Mouse (Mus musculus) adrenal gland, postnatal 10 days (tissue): Measurements from ENCODE around the gene Srrm2. TPM values are rescaled to one million over a fixed set of nuclear protein-coding genes. Genes with fewer than 3 reads are reported as not detected.

ENCODE experiments used
- DNase-seq: peaks from one replicate; pipeline ENCODE4 v3.0.0; 2021; ENCODE audit warnings: mixed read lengths
- long read RNA-seq, 2 experiments: library from polyadenylated mRNA; stranded (forward); transcript quantifications; one replicate each; pipeline ENCODE4 v2.0.0; 2021
- total RNA-seq, 2 experiments: library from RNA; stranded (reverse); gene quantifications; 2 replicates each; pipeline ENCODE4 v1.2.3; 2021

Srrm2 gene
- total RNA-seq, result 100 to 1,000 TPM; 365 to 601 TPM
- long read RNA-seq, experiment 1, partial matches to known transcripts, result 104 of 114 reads
- long read RNA-seq, experiment 1, other reads (novel, unspliced or antisense), result 7 of 114 reads
- long read RNA-seq, experiment 2, partial matches to known transcripts, result 1 of 8 reads
- long read RNA-seq, experiment 2, other reads (novel, unspliced or antisense), result 7 of 8 reads

DNA sequence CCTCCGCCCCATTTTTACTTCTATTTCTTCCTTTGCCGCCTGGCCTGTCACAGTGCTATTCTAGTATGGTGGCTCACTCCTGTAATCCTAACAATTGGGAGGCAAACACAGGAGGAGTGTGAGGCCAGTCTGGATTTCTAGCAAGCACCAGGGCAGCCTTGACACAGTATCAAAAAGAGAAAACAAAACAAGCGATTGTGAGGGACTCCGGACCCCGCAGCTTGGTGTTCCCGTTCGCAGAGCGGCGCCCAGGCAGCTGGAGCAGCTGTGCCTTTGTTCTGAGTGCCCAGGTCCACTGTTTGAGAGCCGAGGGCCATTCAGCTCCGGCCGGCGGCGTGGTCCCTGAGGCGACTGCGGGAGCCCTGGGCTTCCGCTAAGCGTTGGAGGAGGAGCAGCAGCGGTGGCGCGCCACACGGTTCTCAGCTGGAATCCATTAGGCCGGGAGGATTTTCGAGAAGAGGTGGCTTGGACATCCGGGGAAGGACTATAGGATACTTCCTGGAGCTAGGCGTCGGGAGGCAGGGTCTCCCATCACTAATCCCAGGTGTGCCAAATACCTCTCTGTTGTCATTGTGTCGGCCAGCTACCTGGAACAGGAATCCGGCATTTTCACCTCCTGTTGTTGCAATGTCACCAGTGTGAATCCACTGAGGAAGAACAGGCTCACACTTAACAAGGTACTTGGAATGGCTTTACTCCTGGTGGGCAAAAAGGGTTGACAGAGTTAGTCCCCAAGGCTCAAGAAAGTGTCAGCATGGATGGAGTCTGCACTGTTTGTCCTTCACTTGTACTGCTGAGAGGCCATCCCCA is at the start of gene Srrm2:
Gene Srrm2 (plus strand): TSS at position 264 of the 810 bp plus-strand sequence.
- DNase-seq, result peak; percentile 80

DNA sequence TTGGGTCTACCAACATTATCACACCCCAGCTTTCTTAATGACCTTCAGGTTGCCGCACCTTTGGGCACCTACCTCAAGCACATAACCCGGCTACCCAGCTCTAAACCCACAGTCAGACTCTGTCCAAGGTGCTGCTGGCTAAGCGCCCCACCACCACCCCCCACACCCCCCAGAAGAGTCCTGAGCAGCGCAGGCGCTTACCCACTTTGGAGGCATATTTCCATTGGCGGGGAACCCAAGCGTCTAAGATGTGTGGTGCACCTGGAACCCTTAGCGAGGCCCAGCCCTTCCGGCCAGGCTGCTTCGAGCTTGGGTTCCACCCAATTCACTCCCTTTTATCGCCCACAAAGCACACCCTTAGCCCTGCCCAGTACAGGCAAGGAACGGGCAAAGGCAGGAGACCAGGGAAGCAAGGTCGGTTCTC is 49.7 kb upstream of the Srrm2 start, which contains the start of gene Paqr4:
Gene Paqr4 (minus strand): TSS at position 270 of the 424 bp plus-strand sequence.
- no peak for DNase-seq

DNA sequence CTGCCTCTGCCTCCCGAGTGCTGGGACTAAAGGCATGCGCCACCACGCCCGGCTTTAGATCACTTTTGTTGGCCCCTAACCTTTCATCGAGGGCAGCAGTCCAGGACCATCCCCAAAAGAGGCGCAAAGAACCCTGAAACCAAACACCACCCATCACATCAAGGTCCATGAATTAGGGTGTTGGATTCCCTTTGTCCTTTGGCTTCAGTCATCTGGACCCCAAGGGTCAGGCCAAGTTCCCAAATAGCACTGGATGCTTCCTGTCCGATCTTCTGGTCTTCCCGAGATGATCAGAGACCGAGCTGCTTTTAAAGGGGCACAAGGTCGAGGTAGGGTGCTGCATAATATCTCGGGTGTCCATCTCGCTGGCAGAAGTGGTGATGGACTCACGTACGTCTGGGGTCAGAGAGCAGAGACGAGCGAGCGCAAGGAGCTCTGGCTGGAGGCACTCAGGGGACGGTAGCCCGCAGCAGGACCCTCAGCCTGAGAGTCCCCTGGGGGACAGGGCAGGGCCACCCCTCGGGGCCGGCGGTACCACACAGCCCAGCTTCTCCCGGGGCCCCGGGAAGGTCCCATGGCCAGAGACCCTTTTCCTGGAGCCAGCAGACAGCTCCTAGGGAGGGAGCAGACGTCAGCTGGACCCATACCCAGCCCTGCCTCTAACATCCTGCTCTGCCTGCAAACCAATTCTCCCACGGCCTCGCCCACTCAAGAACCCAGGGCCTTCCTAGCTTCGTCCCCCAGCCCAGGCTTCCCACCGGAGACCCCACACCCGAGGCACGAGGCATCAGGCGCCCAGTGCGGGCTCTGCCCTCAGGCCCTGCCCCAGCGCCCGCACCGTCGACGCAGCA is 48.7 kb upstream of the Srrm2 start:
- DNase-seq, result no peak

DNA sequence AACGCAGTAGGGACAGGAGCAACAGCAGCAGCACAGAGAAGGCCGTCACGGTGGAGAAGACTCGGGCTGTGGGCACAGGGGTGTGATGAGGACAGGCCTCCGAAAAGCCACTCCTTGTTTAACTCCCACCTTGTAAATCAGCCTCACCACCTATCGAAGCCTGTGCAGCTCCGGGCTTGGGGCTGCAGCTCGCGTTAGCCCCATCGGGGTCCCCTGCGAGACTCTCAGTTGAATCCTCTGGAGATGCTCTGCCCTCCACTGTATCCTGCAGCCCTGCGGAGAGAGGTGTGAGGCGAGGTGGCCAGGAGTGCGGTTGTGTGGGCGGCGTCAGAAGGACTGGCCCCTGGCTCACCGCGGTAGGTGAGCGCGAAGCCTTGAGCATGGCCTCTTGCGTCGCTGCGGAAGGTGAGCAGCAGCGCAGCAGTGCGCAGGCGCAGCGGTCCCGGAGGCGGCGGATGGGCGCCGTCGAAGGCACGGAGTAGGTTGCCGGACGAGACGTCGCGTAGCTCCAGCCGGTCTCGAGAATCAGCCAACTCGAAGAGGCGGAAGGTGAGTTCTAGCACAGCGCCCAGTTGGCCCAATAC is 48.0 kb upstream of the Srrm2 start:
- no peak for DNase-seq

DNA sequence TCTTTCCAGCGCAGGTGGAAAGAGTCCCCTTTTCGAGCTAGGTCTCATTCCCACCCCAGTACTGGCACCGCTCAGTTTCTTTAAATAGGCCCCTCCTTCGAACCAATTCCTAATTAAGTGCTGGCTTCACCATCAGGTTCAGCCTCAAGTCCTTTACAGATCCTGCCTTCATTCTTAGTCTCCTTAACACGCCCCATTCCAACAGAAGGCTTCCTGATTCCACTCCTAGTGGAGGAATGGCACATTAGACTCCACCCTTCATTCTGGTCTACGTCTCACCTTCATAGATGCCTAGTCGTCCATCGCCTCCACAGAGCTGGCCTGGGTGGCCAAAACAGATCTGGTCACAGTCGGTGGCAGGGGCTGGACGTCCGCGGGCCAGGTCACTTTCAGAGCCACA is 47.4 kb upstream of the Srrm2 start:
- no peak for DNase-seq

DNA sequence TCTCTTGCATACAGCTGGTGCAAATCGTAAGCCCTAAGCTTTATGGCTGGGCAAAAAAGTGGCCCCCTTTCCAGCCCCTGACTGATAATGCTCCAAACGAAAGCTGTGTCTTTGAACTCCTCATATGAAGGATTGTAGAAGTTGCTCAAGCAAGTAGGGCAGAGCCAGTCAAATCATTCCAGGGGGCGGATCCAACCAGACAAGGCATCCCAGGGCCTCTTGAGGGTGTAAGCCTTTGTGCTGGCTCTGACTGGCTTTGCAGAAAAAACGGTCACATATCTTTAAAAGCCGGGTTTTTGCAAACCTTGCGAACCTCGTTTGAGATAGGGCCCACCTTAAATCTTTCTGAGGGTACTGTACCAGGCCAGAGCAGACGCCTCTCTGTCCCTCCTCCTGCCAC is 46.3 kb upstream of the Srrm2 start:
- no peak for DNase-seq

DNA sequence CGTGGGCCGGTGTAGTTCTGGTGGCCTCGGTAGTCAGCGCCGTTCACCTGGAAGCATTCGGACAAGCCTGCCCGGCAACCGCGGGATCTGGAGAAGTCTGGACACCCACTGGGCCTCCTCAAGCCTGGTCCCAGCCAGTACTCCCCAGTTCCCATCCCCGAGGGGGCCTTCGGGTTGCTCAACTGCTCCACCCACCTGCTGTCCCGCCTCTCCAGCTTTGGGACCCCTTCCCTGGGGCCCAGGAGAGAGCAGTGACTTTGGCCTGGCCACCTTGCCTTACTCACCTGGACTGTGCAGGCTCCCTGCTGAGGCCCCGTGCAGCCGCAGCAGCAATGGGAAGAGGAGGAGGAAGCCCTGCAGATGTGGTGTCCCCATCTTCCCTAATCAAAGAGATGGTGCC is 45.7 kb upstream of the Srrm2 start:
- DNase-seq, result no peak

DNA sequence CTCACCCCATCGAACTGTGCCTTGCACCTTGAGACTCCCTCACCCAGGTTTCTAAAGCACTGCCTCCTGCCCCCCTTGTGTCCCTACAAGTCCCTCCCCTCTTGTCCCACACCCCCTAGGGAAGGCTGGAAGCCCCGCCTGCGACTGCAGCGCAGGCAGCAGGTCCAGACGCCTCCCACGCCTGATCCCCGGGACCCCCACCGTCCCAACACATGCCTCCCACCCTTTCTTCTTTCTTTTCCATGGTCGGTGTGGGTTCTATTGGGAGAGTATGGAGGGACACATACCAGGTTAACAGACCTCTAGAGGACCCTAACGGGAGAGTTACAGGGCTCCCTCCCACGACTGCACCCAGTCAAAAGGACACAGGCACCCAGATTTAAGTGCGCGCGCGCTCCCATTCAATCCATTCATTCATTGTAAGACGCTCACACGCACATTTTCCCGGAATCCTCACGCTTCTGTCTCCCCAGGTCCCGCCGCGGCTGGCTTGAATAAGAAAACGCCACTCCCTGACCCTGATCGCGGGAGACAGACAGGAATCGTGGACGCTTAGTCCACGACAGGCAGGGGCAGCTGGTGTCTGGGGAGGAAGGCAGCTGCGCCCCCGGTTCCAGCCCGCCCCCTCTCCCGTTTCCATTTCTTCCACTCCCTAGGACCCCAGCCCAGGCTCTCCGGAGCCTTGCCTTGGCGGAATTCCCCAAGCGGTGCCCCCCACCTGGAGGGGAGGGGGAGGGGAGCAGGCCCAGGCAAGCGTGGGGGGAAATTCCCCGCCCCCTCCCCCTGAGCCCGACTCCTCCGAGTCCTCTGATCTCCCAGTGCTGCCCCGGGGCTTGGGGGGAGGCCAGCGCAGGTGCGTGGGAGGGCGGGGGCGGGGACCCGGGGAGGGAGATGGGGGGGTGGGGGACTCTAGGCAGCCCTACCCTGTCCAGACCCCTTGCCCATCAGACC is 44.8 kb upstream of the Srrm2 start, which contains the start of gene Kremen2:
Gene Kremen2 (minus strand): TSS at position 533 of the 951 bp plus-strand sequence.
- DNase-seq, result no peak

DNA sequence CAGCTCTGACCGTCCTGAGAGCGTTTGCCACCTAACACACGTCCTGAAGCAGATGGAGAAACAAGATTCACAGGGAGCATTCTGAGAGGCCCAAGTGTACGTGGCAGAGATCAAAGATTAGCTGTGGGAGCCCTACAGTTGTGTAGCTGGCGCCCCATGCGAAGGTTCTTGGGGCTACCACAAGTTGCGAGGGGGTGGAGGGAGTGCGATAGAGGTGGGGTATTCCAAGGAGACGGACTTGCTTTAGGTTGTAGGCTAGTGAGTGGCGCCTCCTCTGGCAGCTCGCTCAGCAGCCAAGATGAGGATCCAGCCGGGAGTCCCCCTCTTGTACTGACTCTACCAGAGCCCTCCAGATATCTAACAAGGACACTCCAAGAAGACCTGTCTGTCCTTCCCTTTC is 44.0 kb upstream of the Srrm2 start:
- no peak for DNase-seq

DNA sequence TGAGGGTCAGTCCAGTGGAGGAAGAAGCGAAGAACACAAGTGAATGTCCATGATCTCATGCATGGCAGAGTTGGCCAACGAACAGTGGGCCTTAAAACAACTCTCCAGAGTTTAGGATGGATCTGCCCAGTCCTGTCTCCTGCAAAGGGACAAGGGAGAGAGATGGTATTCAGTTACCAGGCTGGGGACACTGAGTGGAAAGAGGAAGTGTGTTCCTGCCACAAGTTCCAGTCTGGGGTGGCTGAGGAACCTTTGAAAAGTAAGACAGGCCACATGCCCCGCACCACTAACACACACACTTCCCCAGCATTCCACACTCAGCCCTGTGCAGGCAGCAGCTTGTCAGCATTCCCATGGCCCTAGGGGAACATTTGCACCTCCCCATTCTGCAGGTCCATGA is 43.6 kb upstream of the Srrm2 start:
- no peak for DNase-seq

DNA sequence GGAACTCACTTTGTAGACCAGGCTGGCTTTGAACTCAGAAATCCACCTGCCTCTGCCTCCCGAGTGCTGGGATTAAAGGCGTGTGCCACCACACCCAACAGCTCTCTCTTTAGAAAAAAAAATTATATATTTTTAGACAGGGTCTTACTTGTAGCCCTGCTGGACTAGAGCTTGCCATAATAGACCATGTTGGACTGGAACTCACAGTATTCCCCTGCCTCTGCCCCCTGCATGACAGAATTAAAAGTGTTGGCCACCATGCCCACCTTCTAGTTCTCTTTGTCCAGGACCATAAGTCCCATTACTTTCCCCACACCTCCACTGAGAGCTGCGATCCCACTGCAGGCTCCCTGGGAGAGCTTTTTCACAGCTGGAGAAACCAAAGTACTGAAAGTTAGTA is 42.9 kb upstream of the Srrm2 start:
- no peak for DNase-seq

DNA sequence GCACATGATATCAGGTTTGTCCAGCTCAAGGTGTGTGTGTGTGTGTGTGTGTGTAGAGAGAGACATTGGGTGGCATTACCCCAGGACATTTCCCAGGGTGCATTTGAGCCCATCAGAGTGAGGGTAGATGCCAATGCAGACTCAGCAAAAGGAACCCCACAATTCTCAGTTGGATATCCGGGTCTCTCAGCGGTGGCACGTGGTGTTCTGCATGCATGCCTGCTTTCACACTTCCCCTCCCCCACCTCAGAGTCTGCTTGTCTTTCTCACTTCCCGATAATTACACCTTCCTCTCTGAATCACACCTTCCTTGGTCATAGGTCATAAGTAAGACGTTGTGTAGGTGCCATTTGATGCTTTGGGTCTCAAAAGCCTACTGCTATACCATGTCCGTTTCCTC is 42.3 kb upstream of the Srrm2 start:
- no peak for DNase-seq

DNA sequence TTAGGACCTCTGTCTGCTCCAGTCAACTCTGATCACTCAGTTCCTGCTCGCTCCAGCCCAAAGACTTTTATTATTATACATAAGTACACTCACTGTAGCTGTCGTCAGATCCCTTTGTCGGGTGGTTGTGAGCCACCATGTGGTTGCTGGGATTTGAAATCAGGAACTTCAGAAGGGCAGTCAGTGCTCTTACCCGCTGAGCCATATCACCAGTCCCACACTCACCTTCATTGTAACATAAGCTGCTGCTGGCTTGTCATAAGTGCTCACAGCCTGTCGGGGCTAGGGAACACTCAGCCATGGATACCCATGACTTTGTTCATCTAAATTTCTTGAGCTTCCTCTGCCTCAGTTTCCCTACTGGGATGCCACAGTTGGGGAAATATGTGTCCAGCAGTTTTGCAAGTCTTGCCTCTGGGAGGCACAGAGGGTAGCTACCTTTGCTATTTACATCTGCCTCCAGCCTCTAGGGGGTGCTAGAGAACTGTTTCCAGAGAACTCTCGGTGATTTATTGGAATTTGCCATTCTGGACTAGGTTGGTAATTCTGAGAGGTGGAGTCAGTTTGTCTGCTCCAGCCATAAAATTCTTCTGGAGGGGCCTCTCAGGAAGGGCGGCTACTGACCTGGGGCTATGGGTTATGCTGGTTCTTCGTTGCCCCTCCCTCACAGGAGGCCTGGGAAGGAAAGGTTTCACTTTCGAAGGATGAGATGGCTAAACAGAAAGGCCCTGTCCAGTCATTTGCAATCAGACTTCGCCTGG is 41.5 kb upstream of the Srrm2 start:
- DNase-seq, result peak; percentile 84

DNA sequence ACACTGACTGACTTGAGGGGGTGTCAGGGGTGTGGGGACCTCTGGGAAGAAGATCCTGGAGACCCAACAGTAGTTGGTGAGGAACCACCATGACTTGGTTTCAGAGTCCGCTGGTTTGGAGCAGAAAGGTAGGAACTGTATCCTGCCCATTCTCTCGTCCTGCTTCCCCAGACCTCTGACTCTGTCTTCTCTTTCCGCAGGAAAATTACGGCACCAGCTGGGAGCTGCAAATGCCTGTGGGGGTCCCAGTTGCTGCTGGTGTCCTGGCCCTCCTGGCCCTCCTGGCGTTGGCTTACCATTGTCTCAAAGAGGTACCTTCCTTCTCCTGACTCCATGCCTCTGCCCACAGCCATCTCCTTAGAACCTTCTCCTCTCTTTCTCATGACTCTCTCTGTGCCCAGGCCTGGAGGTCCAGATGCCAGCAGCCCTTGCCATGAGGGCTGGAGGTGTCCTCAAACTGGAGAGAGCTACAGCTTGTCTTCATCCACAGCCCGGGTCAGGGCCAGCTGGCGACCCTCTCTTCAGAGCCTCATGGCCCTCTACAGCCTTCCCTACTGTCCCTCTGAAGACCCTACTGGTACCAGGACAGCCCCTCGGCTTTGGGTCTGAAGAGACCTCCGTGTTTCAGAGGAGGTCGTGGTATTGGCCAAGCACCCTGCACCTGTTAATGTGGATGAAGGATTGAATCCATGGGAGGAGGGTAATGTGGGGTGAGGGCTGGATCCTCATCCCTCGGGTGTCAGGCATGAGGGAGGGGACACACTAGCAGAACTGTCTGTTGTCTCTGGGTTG is 40.7 kb upstream of the Srrm2 start:
- no peak for DNase-seq

DNA sequence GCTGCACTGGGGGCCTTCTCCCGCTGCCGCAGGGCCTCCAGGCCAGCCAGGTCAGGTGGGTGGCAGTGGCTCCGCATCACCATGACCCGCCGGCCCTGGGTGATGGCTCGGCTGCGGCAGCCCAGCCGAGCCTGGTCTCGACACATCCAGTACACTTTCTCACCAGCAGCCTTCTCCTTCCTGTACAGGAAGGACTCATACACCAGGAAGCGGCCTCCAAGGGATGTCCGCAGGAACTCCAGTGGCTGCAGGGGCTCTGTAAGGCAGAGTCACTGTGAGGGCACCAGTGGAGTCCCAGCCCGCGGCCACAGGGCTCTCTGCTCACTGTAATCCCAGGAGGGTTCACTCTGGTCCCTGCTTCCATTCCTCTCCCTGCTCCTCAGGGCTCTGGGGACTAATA is 34.6 kb upstream of the Srrm2 start:
- DNase-seq, result no peak

DNA sequence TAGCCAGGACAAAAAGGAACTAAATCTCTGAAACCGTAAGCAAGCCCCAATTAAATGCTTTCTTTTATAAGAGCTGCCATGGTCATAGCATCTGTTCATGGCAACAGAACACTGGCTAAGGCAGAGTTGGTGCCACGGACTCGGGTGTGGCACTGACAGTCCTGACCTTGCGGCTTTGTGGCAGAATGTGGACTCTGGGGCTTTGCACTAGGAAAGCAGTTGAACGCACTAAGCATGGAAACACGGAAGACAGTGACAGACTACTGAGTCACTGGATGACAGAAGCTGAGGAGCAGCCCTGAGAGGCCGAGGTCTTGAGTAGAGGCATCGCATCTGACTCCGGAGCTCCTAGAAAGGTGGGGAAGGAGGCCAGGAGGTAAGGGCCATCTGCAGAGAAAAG is 32.8 kb upstream of the Srrm2 start:
- DNase-seq, result no peak

DNA sequence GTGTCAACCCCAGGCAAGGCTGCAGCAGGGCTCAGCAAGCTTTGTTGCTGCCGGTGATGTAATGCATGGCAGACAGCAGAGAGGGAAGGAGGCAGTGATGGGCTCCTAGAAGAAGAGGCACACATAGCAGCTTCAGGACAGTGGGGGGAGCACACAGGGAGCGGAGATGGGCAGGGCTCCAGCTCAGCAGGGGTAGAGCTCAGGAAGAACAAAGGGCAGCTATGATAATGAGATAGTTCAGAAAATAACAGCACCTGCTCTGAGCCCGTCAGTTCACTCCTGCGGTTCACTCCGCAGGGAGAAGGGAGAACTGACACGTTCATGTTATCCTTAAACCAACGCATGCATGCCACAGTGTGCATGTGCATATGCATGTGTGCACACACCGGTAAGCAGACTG is 31.5 kb upstream of the Srrm2 start:
- DNase-seq, result no peak

DNA sequence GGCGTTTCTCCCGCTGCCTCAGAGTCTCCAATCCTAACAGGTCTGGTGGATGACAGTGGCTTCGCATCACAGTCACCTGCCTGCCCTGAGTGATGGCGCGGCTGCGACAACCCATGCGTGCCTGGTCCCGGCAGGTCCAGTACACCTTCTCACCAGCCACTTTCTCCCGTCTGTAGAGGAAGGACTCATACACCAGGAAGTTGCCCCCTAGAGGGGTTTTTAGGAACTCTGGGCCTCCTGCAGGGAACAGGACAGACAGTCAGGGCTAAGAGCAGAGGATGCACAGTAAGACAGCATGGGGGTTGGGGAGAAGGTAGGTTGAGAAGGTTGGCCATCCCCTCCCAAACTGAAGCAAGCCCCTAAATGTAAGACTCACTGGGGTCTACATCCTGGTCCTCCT is 30.1 kb upstream of the Srrm2 start:
- no peak for DNase-seq

DNA sequence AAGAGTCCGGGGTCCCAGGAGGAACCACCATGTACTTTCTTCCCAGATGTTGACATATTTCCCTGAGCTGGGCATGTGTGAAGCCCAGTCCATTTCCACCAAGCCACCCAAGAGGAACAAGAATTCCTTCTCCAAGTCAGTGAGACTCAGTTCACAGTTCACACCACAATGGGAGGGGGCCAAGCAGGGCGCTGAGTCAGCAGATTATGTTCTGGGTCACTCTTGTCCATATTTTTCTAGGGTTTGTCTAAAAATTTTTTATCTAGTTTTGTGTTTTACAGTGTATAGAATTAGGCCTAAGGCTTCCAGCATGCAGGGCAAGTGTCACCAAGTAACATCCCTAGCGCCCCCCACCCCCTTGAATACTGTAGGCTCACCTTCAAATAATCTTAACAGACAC is 29.2 kb upstream of the Srrm2 start:
- no peak for DNase-seq

DNA sequence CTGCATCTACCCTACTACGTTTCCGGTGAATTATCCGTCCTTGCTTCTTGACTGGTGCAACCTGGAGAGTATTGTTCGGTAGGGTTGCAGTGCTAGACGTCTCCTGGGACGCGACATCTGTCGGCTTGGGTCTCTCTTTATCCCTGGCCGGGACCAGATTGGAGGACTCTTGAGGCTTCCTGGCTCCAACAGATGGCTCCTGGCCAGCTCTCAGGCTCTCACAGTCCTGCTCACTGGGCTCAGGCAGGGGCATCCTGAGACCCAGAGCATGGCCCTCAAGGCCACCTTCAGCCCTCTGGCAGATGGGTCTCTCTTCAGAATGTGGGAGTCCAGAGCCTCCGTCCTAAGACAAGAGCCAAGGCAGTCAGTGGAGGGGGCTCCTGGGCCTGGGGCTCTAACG is 27.4 kb upstream of the Srrm2 start:
- no peak for DNase-seq
